Mouse (Mus musculus) limb, embryonic 10.5 days (tissue): ENCODE data around the gene Mup21. TPM values are rescaled to one million over a fixed set of nuclear protein-coding genes. Genes with fewer than 3 reads are reported as not detected.
"Not testable (repeated sequence)": the region's sequence is repeated elsewhere in the genome, so short reads cannot be mapped to it uniquely, and the experiment has no call there.

Experiments
- DNase-seq: peaks from one replicate; pipeline ENCODE4 v3.0.0-alpha.2; 2017; ENCODE audit warnings: low spot score
- H3K27ac ChIP-seq: fragments of 300-500 bp; sonication (generic); 2 replicates; pipeline ENCODE4 v1.5.1; 2016; ENCODE audit warnings: mild to moderate bottlenecking
- H3K27me3 ChIP-seq: fragments of 300-500 bp; sonication (generic); 2 replicates; pipeline ENCODE4 v1.6.1; 2016; ENCODE audit warnings: low read depth, mild to moderate bottlenecking; ENCODE audit not compliant: poor library complexity, severe bottlenecking
- H3K36me3 ChIP-seq: fragments of 300-500 bp; sonication (generic); 2 replicates; pipeline ENCODE4 v1.6.1; 2016; ENCODE audit warnings: mild to moderate bottlenecking, moderate library complexity
- H3K4me1 ChIP-seq: fragments of 300-500 bp; sonication (generic); 2 replicates; pipeline ENCODE4 v1.6.1; 2016
- H3K4me3 ChIP-seq: fragments of 300-500 bp; sonication (generic); 2 replicates; pipeline ENCODE4 v1.5.1; 2016; ENCODE audit warnings: mild to moderate bottlenecking, moderate library complexity
- H3K9me3 ChIP-seq: fragments of 300-500 bp; sonication (generic); replicated peaks from 2 replicates; pipeline ENCODE4 v1.6.1; 2016; ENCODE audit warnings: mild to moderate bottlenecking
- WGBS: fragments of 180-500 bp; shearing (Covaris S2); methylation state at CpG from one replicate; pipeline ENCODE4 v1.1.7; 2016; 5-methylcytosine and 5-hydroxymethylcytosine counted together
- polyA plus RNA-seq: library from polyadenylated mRNA; unstranded; fragments of >200 nt; fragmentation: Nextera tagmentation; extraction: Ambion mirVana; gene quantifications from 2 replicates; pipeline ENCODE4 v1.2.1, GENCODE M21; 2016

Gene Mup21
- not detected in 2 replicates for polyA plus RNA-seq

DNA sequence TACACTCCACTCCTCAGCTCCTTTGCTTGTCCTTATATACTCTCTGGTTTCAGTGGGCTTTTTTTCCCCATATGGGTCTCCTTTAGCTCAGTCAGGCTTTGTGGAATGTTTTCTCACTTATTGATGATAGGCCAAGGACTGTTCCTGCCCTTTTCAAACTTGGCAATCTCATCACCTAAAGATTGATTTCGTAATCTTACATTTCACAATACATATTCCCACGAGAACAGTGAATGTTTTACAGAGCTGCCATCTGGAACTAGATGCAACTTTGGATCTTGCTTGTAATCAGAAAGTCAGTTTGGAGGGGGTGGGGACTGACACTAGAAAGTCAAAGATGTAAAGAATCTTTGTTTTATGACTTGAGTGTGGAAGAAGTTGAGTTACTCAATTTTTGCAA, at the start of gene Mup21:
Gene Mup21 (minus strand): TSS at position 53 of the 400 bp plus-strand sequence.
- 90% methylated on average over 2 of the region's 2 CpGs for WGBS
- no peak within 1 kb of the TSS for H3K27ac ChIP-seq

DNA sequence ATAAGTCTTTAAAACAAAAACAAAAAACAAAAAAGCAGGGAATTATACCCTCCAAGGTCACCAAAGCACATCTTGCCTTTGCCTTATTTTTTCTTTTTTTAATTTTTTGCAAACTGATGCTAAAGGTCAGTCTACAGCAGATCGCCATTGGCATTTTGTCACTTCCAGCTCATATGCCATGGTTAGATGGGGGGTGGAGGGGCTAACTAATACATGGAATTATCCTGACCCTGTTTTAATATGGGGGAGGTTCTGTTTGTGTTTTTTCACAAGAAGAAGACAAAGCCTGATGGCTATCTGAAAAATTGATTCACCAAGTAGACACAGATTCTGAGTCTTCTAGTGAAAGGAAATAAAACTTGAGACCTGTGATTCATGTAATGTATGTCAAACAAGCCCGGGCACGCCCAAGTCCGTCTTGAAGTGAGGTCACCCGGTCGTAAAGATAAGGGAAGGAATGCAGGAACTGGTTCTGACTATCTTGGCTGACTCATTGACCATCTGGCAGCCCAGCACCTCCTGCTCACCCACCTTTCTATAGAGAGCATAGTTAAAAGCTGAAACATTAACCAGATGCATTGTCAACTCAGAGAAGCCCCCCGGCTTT, 49.4 kb upstream of the Mup21 start:
- no peak for DNase-seq
- H3K4me1 ChIP-seq = no peaks in the 10 kb centered on the region
- no peak overlapping the region for H3K27ac ChIP-seq
- WGBS = 82% methylated on average over 7 of the region's 7 CpGs
- H3K36me3 ChIP-seq = peaks cover 99% of the 10 kb centered on the region
- no peaks in the 10 kb centered on the region for H3K9me3 ChIP-seq
- no peak overlapping the region for H3K4me3 ChIP-seq
- H3K27me3 ChIP-seq = no peaks in the 10 kb centered on the region

More for the DNA sequence above, at the start of gene Mup21:
- no peaks in the 10 kb centered on the region for H3K27me3 ChIP-seq
- H3K9me3 ChIP-seq = no peaks in the 10 kb centered on the region
- DNase-seq = no peak
- no peaks in the 10 kb centered on the region for H3K4me1 ChIP-seq
- no peaks in the 10 kb centered on the region for H3K36me3 ChIP-seq
- no peak within 1 kb of the TSS for H3K4me3 ChIP-seq

DNA sequence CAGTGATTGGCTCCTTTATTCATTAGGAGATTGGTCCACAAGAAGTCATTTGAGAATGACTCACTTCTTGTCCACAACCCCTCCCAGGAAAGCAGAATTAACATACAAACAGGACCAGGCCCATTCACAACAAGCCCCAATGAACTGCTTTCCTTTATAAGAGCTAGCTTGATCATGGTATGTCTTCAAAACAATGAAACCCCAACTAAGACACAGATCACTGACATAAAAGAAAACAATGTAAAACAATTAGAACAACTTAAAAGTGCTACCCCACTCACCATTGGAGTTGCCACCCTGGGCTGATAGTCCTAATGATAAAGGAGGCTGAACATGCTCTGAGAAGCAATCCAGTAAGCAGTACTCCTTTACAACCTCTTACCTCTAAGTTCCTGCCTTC, 38.1 kb upstream of the Mup21 start:
- Histone ChIP-seq H3K4me1 (no peaks in the 10 kb centered on the region), H3K36me3 (peaks cover 63% of the 10 kb centered on the region), H3K4me3 (no peak overlapping the region), H3K27ac (no peak overlapping the region), H3K27me3 (no peaks in the 10 kb centered on the region), H3K9me3 (peaks cover 46% of the 10 kb centered on the region)
- DNase-seq = no peak

DNA sequence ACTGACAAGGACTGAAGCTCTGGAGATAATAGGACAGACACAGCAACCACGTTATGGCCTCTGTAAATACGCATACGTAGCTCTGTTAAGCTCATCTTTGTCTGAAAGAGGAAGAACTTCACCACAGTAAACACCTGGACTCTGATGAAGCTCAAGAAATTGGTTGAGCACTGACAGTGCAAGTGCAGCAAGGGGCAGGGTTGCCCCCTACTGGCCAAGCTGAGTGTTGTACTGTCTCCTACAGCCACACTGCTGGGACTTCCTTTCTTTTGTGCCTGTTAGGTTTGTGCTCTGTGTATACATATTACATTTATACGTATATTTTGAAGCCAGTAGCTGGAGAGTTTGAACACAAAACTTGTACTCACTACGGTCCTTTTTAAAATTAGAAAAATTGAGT, 26.6 kb upstream of the Mup21 start:
- DNase-seq = peak; percentile 47
- no peaks in the 10 kb centered on the region for H3K36me3 ChIP-seq
- no peak overlapping the region for H3K27ac ChIP-seq
- H3K4me3 ChIP-seq = no peak overlapping the region
- 48% methylated on average over 5 of the region's 5 CpGs for WGBS
- no peaks in the 10 kb centered on the region for H3K27me3 ChIP-seq
- H3K9me3 ChIP-seq = no peaks in the 10 kb centered on the region
- no peaks in the 10 kb centered on the region for H3K4me1 ChIP-seq

DNA sequence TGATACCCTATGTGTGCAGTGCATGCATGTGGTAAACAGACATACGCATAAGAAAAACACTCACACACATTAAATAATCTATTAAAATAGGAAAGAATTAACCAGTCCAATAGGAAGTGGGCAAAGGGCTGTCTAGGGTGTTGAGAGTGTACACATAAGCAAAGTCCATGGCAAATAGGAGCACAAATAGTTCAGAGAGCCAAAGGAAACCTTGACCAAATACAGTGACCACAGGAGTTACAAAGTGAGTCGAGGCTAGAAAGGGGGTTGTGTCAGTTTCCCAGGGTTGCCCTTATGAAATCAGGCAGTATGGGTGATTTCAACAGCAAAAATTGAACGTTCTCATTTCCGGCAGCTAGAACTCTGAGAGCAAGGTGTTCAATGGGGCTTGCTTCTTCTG, 23.8 kb upstream of the Mup21 start:
- 89% methylated on average over 4 of the region's 4 CpGs for WGBS
- Histone ChIP-seq H3K4me1 (no peaks in the 10 kb centered on the region), H3K36me3 (no peaks in the 10 kb centered on the region), H3K4me3 (no peak overlapping the region), H3K27ac (no peak overlapping the region), H3K27me3 (no peaks in the 10 kb centered on the region), H3K9me3 (no peaks in the 10 kb centered on the region)
- DNase-seq = no peak

DNA sequence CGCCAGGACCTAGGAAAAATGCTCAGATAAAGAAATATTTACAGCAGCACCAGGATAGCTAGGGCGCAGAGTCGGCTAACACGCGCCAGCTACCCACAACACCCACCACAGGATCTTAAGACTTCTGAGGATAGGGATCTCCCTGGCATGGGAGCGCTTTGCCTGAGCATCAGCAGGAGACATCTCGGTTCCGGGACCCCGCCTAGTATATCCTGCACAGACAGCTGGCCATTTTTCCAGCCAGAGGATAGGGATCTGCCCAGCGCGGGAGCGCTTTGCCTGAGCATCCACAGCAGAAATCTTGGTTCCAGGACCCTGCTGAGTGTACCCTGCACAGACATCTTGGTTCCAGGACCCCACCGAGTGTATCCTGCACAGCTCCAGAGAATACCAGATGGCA, 17.0 kb upstream of the Mup21 start:
- not testable (repeated sequence) for H3K4me1 ChIP-seq, H3K27ac ChIP-seq, H3K9me3 ChIP-seq, H3K36me3 ChIP-seq, H3K4me3 ChIP-seq, DNase-seq, H3K27me3 ChIP-seq
- 95% methylated on average over 13 of the region's 13 CpGs for WGBS

DNA sequence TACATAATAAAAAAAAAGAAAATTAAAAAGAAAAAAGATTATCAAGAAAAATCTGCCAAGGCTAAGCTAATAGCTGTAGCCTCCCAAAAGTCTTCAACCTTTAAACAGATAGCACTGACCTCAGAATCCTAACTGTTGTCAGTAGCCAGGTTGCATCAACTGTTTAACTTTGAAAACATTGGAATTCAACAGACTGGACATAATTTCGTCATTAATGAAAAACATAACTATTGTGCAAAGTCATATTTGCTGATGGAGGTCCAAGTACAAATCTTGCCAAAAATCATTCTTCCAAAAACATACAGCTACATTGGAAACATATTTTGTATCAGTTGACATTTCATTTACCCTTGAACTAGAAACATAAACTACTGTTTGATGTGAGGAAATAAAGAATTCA, 7.7 kb upstream of the Mup21 start:
- Histone ChIP-seq H3K36me3 (no peaks in the 10 kb centered on the region), H3K27me3 (no peaks in the 10 kb centered on the region), H3K4me1 (no peaks in the 10 kb centered on the region), H3K4me3 (no peak overlapping the region), H3K27ac (no peak overlapping the region), H3K9me3 (no peaks in the 10 kb centered on the region)
- 72% methylated on average over 1 of the region's 1 CpGs for WGBS
- DNase-seq = no peak

DNA sequence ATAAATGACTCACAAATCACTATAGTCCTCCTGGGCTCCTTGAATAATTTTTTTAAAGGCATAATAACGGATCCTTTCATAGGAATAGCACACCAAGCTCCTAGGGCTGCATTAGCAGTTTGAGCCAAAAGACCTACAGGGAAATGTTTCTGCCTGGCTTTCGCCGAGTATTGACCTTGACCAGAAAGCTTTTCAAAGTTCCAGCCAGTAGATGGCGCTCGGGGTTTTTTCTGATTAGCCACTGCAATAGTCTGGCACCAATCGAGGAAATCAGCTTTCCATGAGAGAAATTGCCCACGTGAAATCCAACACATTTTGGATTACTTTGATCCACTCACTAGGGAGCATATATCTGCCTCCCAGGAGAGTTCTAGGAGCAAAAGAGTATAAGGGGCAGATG, 17.0 kb downstream of the Mup21 start:
- no peak for DNase-seq
- no peaks in the 10 kb centered on the region for H3K36me3 ChIP-seq
- no peaks in the 10 kb centered on the region for H3K4me1 ChIP-seq
- WGBS = 71% methylated on average over 7 of the region's 7 CpGs
- no peaks in the 10 kb centered on the region for H3K27me3 ChIP-seq
- peaks cover 6% of the 10 kb centered on the region; the same call in 1 of the 2 replicates for H3K9me3 ChIP-seq
- no peak overlapping the region for H3K4me3 ChIP-seq
- no peak overlapping the region for H3K27ac ChIP-seq

DNA sequence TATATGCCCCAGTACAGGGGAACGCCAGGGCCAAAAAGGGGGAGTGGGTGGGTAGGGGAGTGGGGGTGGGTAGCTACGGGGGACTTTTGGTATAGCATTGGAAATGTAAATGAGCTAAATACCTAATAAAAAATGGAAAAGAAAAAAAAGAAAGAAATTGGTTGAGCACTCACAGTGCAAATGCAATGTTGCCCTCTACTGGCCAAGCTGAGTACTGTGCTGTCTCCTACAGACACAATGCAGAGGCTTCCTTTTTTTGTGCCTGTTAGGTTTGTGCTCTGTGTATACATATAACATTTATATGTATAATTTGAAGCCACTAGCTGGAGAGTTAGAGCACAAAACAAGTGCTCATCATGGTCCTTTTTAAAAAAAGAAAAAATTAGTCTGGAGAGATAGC, 47.3 kb downstream of the Mup21 start:
- H3K36me3 ChIP-seq, H3K4me1 ChIP-seq, H3K27me3 ChIP-seq, H3K4me3 ChIP-seq, H3K27ac ChIP-seq, H3K9me3 ChIP-seq: not testable (repeated sequence)
- DNase-seq = peak; percentile 44
- 76% methylated on average over 2 of the region's 2 CpGs for WGBS

Other genes starting within 250 kb of the Mup21 start
- gene Mup20, start 96.7 kb downstream of the Mup21 start, polyA plus RNA-seq = not detected in 2 replicates
- gene Mup3, start 63.5 kb downstream of the Mup21 start, polyA plus RNA-seq = not detected in 2 replicates
- gene Zfp37, start 80.2 kb upstream of the Mup21 start, polyA plus RNA-seq = 14.9 and 19.4 TPM in 2 replicates
- gene Slc31a2, start 111.7 kb upstream of the Mup21 start, polyA plus RNA-seq = 10.8 and 11.0 TPM in 2 replicates
- gene Fkbp15, start 209.7 kb upstream of the Mup21 start, polyA plus RNA-seq = 16.4 and 19.6 TPM in 2 replicates
- gene Slc31a1, start 209.9 kb upstream of the Mup21 start, polyA plus RNA-seq = 42.2 and 48.7 TPM in 2 replicates